Comparison of ENCODE assay signal across 26 mouse cellular contexts in genomic region chr3:126793035-126793964, GRCm38 (mm10).
A peak's percentile ranks its signal among the peaks of the same experiment; 100 is the strongest.
DNase-seq lines count a peak whose midpoint lies in the region; ATAC-seq and TF ChIP-seq lines count a peak whose summit lies in the region.
"Had no signal": no experiment of that assay in that cellular context is flagged by ENCODE, and none has a peak within 500 bp of the region (broad histone marks: within the 10 kb centered on the region; RNA-seq: fewer than 3 reads in every experiment).

No protein-coding gene starts in this region.

- no peak overlapping the region for H3K9ac ChIP-seq in liver, embryonic 15.5 days
- H3K9ac ChIP-seq: embryonic facial prominence, embryonic 13.5 days; forebrain, embryonic 13.5 days; limb, embryonic 12.5 days had no signal

- H3K27me3 ChIP-seq in liver, embryonic 15.5 days = no peaks in the 10 kb centered on the region
- no peaks in the 10 kb centered on the region for H3K27me3 ChIP-seq in cerebellum, adult 2 months (ENCODE audit: control insufficient read depth, insufficient read depth, low read length)
- H3K27me3 ChIP-seq: embryonic facial prominence, embryonic 13.5 days; forebrain, embryonic 13.5 days; limb, embryonic 12.5 days; megakaryocyte, embryonic 14.5 days; Patski had no signal

- peak overlapping the region; percentile 62 for H3K27ac ChIP-seq in embryonic fibroblast, embryonic 13.5 days (ENCODE audit: insufficient read depth, low read length)
- no peak overlapping the region for H3K27ac ChIP-seq in liver, embryonic 15.5 days (replicated peaks)
- no peak overlapping the region for H3K27ac ChIP-seq in cerebellum, adult 2 months (ENCODE audit: insufficient read depth, low read length)
- H3K27ac ChIP-seq: embryonic facial prominence, embryonic 13.5 days; forebrain, embryonic 13.5 days; heart, embryonic 10.5 days; hindbrain, embryonic 10.5 days; limb, embryonic 12.5 days had no signal

- no peak for TF ChIP-seq POLR2A in embryonic fibroblast, embryonic 13.5 days (IDR thresholded peaks at IDR 0.05; ENCODE audit: low read depth, low read length)
- no peak for TF ChIP-seq POLR2A in cerebellum, adult 2 months (IDR thresholded peaks at IDR 0.05; ENCODE audit: borderline replicate concordance, insufficient read depth, low read length)

- DNase-seq in 3134 (ENCODE audit: extremely low read depth, insufficient read length, low spot score) (peak; percentile 25), 3T3-L1 (ENCODE audit: low read depth, low spot score) (peak; percentile 76)
- no peak for DNase-seq in natural killer cell, adult 2 months (ENCODE audit: low spot score in 2 of 2)
- DNase-seq in cerebellum, adult 2 months = no peak
- no peak for DNase-seq in heart, postnatal 25 days (ENCODE audit: low spot score)
- DNase-seq: cerebellum, adult 11-12 months; cerebellum, postnatal 14 days; gastrocnemius, postnatal 10 days; kidney, adult 8-10 months; kidney, postnatal 25 days; layer of hippocampus, postnatal 36 days; lung, adult 2 months; lung, postnatal 14 days; midbrain, embryonic 14.5 days; right cerebral cortex, postnatal 14 days; spleen, adult 18-20 months had no signal

- no peaks in the 10 kb centered on the region for H3K36me3 ChIP-seq in liver, embryonic 15.5 days (replicated peaks)
- H3K36me3 ChIP-seq: hindbrain, embryonic 10.5 days had no signal

- WGBS in liver, embryonic 15.5 days (ENCODE audit: insufficient replicate concordance) = 37% methylated on average over 2 of the region's 2 CpGs
- WGBS in cerebellum, adult 2 months = 85% methylated on average over 2 of the region's 2 CpGs

- peaks cover 9% of the 10 kb centered on the region for H3K4me1 ChIP-seq in embryonic fibroblast, embryonic 13.5 days (ENCODE audit: control insufficient read depth, insufficient read depth, low read length)
- H3K4me1 ChIP-seq in liver, embryonic 15.5 days (replicated peaks) = 0 out of 2 replicates have a peak, but pooled peaks cover 3% of the 10 kb centered on the region
- H3K4me1 ChIP-seq in cerebellum, adult 2 months (ENCODE audit: control insufficient read depth, insufficient read depth, low read length) = no peaks in the 10 kb centered on the region
- H3K4me1 ChIP-seq: embryonic facial prominence, embryonic 13.5 days; forebrain, embryonic 13.5 days; heart, embryonic 10.5 days; hindbrain, embryonic 10.5 days; limb, embryonic 12.5 days had no signal

- no peak overlapping the region for H3K4me2 ChIP-seq in liver, embryonic 15.5 days
- H3K4me2 ChIP-seq: embryonic facial prominence, embryonic 13.5 days; forebrain, embryonic 13.5 days; limb, embryonic 12.5 days had no signal

- no peak for TF ChIP-seq CTCF in embryonic fibroblast, embryonic 13.5 days (IDR thresholded peaks at IDR 0.05; ENCODE audit: borderline replicate concordance, insufficient read depth, low read length)
- TF ChIP-seq CTCF in cerebellum, adult 2 months (IDR thresholded peaks at IDR 0.05; ENCODE audit: borderline replicate concordance, insufficient read depth, low read depth, low read length) = no peak

- peak; percentile 76 for ATAC-seq in liver, embryonic 15.5 days (ENCODE audit: insufficient read depth)
- ATAC-seq: CD4-positive, CD25-positive, alpha-beta regulatory T cell, adult 4 months; forebrain, embryonic 13.5 days; Patski had no signal

- H3K4me3 ChIP-seq in embryonic fibroblast, embryonic 13.5 days (ENCODE audit: insufficient read depth, low read length) = no peak overlapping the region
- H3K4me3 ChIP-seq in liver, embryonic 15.5 days (replicated peaks) = no peak overlapping the region
- H3K4me3 ChIP-seq in cerebellum, adult 2 months (replicated peaks; ENCODE audit: insufficient read depth, low read depth, low read length) = no peak overlapping the region
- H3K4me3 ChIP-seq: embryonic facial prominence, embryonic 13.5 days; forebrain, embryonic 13.5 days; heart, embryonic 10.5 days; hindbrain, embryonic 10.5 days; limb, embryonic 12.5 days; megakaryocyte, embryonic 14.5 days had no signal

- no peaks in the 10 kb centered on the region for H3K9me3 ChIP-seq in liver, embryonic 15.5 days (replicated peaks)
- H3K9me3 ChIP-seq: embryonic facial prominence, embryonic 13.5 days; forebrain, embryonic 13.5 days; heart, embryonic 10.5 days; hindbrain, embryonic 10.5 days; limb, embryonic 12.5 days; megakaryocyte, embryonic 14.5 days had no signal

- intact Hi-C loops in heart, postnatal 25 days (cut with DNase I) = no loop called here

Comparison
In these comparisons a context has a peak if more than half of its experiments do, and no peak if none do; other contexts are left out.
1. DNase-seq: peak in 3134 (single experiment) and 3T3-L1 (single experiment); none in natural killer cell, adult 2 months (0 of 2), cerebellum, adult 2 months (0 of 2) and heart, postnatal 25 days (single experiment).